Mouse (Mus musculus): ENCODE results near the gene Eda. TPM values are rescaled to one million over a fixed set of nuclear protein-coding genes. Genes with fewer than 3 reads are reported as not detected.
"Not testable (repeated sequence)": the region's sequence is repeated elsewhere in the genome, so short reads cannot be mapped to it uniquely, and the experiment has no call there.

Gene Eda
- total RNA-seq, 1 experiment from 2014 or later: 0.96 TPM

DNA sequence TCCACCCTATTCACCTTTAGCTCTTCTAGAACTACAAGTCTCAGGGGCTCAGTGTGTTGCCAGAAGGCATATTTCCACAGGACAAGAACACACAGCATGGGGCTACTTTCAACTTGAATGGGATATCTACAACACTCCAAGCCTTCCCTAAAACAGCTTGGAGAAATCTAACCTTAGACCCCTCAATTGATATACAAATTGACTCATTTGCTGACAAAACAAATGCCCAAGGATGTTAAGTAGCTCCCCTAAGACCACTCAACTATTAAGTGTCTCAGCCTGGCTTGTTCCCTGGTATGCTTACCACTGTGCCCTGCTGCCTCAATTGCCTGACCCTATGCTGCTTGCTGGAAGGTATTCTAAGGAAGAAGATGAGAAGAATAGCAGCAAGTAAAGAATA is 425.5 kb downstream of the Eda start:
- ATAC-seq (replicated peaks; ENCODE audit: low read depth, poor library complexity, severe bottlenecking): no peak

DNA sequence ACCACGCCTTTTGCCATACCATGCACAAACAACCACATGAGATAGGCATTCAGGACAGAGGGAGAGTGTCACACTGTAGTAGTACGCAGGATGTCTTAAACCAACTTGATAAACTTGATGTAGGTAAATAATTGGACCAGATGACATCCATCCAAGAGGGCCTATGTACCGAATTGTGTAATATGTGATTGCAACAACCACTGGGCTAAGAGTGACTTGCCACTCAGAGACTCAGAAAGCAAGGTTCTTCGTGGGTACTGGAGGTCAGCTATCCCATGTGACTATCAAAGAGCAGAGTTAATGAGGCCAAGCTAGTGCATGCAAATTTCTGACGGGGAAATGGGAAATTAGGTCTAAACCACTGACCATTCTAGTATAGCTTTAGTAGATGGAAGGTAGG is 426.3 kb downstream of the Eda start:
- ATAC-seq (replicated peaks; ENCODE audit: low read depth, poor library complexity, severe bottlenecking): no peak

DNA sequence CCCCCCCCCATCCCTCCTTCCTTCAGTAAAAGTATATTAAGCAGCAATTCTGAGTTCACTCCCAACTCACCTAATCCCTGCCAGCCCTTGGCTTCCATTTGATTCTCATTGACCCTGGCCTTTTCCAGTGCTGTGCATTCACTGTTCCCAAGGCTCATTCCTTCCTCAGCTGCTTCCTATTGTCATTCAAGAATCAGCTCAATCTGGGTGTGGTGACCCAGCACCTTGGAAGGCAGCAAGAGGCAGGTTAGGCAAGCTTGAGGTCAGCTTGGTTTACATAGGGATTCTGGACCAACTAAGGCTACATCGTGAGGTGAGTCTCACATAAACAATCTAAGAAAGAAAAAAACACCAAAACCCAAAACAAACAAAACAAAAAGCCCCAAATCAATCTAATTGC is 433.8 kb downstream of the Eda start:
- no peak for ATAC-seq (replicated peaks; ENCODE audit: low read depth, poor library complexity, severe bottlenecking)

DNA sequence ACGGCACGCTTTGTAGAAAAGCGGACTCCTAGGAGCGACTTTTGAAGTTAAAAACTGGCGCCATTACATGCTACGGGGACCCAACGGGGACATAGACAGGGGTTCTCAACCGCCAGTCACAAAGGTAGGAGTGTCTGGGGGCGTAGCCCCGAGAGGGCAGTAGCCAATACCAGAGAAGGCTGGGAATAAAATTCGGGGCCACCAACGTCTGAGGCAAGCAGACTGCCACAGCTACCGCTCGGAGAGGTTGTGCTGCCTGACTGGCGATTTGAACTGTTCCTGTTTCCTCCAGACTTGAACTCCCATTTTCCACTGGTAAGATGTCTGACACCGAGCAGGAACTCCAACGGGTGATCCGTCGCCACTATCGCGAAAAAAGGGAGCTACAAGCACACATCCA is 453.3 kb downstream of the Eda start, which contains the start of gene Otud6a:
Gene Otud6a (plus strand): TSS at position 321 of the 400 bp plus-strand sequence.
- no peak for ATAC-seq (replicated peaks; ENCODE audit: low read depth, poor library complexity, severe bottlenecking)

DNA sequence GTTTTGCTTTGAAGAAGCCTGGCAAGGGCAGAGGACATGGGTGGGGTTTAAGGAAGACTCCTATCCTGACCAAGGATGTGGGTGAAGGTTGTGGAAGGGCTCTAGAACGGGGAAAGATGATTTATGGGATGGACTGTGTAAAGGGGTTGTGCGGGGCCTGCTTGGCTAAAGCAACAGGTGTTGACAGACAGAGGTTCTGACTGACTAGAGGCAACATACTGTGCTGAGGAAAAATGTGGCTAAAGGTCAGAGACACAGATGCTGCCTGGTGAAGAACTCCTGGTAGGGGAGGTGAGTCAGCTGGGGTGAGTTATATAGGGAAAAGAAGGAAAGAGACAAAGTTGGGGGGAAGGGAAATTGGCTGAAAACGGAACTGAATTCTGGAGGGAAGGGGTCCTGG is 456.9 kb downstream of the Eda start:
- ATAC-seq (replicated peaks; ENCODE audit: low read depth, poor library complexity, severe bottlenecking): no peak

DNA sequence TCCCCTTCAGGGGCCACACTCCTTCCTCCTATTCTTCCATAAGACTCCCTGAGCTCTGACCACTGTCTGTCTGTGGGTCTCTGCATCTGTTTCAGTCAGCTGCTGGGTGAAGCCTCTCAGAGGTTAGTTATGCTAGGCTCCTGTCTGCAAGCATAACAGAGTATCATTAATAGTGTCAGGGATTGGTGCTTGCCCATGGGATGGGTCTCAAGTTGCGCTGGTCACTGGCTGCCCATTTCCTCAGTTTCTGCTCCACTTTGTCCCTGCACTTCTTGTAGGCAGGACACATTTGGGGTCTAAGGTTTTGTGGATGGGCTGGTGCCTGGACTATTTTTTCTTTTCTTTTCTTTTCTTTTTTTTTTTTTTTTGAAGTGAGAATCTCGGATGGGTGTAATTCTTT is 467.2 kb downstream of the Eda start, which contains the start of gene Awat2:
Gene Awat2 (minus strand): TSS at position 101 of the 400 bp plus-strand sequence.
- not testable (repeated sequence) for ATAC-seq (replicated peaks; ENCODE audit: low read depth, poor library complexity, severe bottlenecking)

DNA sequence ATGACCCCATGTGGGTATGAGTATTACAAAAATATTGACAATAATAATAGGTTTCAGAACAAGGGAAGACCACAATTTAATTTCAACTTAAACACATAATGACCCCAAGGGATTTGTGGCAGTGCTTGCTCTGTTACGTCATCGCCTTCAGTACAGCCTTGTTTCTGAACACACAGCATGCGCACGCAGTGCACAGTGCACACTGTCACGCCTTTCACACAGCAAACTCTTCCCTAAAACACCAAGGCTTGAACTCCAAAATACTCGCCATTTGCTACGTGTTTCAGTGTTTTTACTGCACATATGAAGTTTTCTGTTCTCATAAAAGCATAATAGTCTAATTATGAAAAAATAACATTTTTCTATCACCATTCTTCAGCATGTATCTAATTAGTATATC is 468.1 kb downstream of the Eda start:
- no peak for ATAC-seq (replicated peaks; ENCODE audit: low read depth, poor library complexity, severe bottlenecking)

Other genes starting within 250 kb of the Eda start
- not detected in 2 replicates for gene Tmem28, start 154.6 kb upstream of the Eda start, total RNA-seq (2017)

Data from common myeloid progenitor, adult 5-6 weeks (primary cell).